Comparison of ENCODE assay signal across 9 mouse cellular contexts in the genomic region with DNA sequence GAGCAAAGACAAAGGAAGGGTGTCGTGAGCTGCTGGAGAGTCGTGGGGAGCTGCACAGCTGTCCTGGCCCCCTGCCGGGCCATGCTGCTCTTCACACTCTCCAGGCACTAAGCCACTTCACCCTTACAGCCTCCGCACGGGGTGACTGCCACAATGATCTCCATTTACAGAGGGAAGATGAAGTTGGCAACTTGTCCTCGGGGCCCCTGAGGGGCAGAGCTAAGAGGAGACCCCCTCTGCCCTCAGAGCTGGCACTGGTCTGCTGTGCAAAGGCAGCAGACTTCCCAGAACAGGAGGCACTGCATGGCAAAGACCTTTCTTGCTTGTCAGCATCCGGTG. TPM values are rescaled to one million over a fixed set of nuclear protein-coding genes. Genes with fewer than 3 reads are reported as not detected.
DNase-seq lines count a peak whose midpoint lies in the region; ATAC-seq and TF ChIP-seq lines count a peak whose summit lies in the region.
"Had no signal": no experiment of that assay in that cellular context is flagged by ENCODE, and none has a peak within 500 bp of the region (broad histone marks: within the 10 kb centered on the region; RNA-seq: fewer than 3 reads in every experiment).

No protein-coding gene starts in this region.

- TF ChIP-seq POLR2A in cortical plate, adult 2 months (IDR thresholded peaks at IDR 0.05; ENCODE audit: extremely low read depth, insufficient read depth, low read length) = no peak

- peak overlapping the region; percentile 39; the same call in 1 of the 2 replicates for H3K27ac ChIP-seq in kidney, postnatal 0 days
- peak overlapping the region; percentile 53; the same call in 1 of the 2 replicates for H3K27ac ChIP-seq in cortical plate, adult 2 months (ENCODE audit: insufficient read depth, low read length)
- peak overlapping the region; percentile 66 for H3K27ac ChIP-seq in heart, embryonic 15.5 days
- H3K27ac ChIP-seq in liver, embryonic 16.5 days (ENCODE audit: low read length) = no peak overlapping the region

- H3K9ac ChIP-seq in kidney, postnatal 0 days (ENCODE audit: low read depth, low read length) = 0 out of 2 replicates have a peak overlapping the region, but pooled peaks have one; percentile 3
- H3K9ac ChIP-seq in heart, embryonic 15.5 days = no peak overlapping the region
- no peak overlapping the region for H3K9ac ChIP-seq in liver, embryonic 16.5 days (ENCODE audit: low read depth, low read length)

- intact Hi-C loops in left cerebral cortex, postnatal 14 days (cut with DNase I) = no loop called here

- no peak overlapping the region for H3K4me2 ChIP-seq in kidney, postnatal 0 days (ENCODE audit: low read length)
- H3K4me2 ChIP-seq in heart, embryonic 15.5 days = peak overlapping the region; percentile 18; the same call in 1 of the 2 replicates
- H3K4me2 ChIP-seq in liver, embryonic 16.5 days (ENCODE audit: low read depth, low read length) = no peak overlapping the region

- no peak overlapping the region for H3K4me3 ChIP-seq in kidney, postnatal 0 days (replicated peaks; ENCODE audit: low read depth, low read length)
- no peak overlapping the region for H3K4me3 ChIP-seq in cortical plate, adult 2 months (ENCODE audit: insufficient read depth, low read length)
- H3K4me3 ChIP-seq in heart, embryonic 15.5 days = no peak overlapping the region
- no peak overlapping the region for H3K4me3 ChIP-seq in liver, embryonic 16.5 days (ENCODE audit: low read depth, low read length)

- H3K4me1 ChIP-seq in kidney, postnatal 0 days (replicated peaks; ENCODE audit: insufficient read depth, low read length) = peaks cover 8% of the 10 kb centered on the region
- H3K4me1 ChIP-seq in cortical plate, adult 2 months (ENCODE audit: control insufficient read depth, insufficient read depth, low read length) = peaks cover 1% of the 10 kb centered on the region; the same call in 1 of the 2 replicates
- H3K4me1 ChIP-seq in heart, embryonic 15.5 days (replicated peaks) = peaks cover 35% of the 10 kb centered on the region
- H3K4me1 ChIP-seq in liver, embryonic 16.5 days (ENCODE audit: control insufficient read depth, low read depth, low read length) = peaks cover 33% of the 10 kb centered on the region

- peak; percentile 69 for DNase-seq in kidney, postnatal 0 days (ENCODE audit: low spot score)
- no peak for DNase-seq in kidney, postnatal 14 days
- DNase-seq in spleen, adult 12 weeks (ENCODE audit: low spot score) = no peak
- DNase-seq in left cerebral cortex, postnatal 14 days (ENCODE audit: low spot score in 2 of 2) = no peak

- H3K36me3 ChIP-seq in kidney, postnatal 0 days (ENCODE audit: insufficient read depth, low read length) = 0 out of 2 replicates have a peak, but pooled peaks cover 4% of the 10 kb centered on the region
- peaks cover 8% of the 10 kb centered on the region; the same call in 1 of the 2 replicates for H3K36me3 ChIP-seq in heart, embryonic 15.5 days
- peaks cover 5% of the 10 kb centered on the region; the same call in 1 of the 2 replicates for H3K36me3 ChIP-seq in liver, embryonic 16.5 days (ENCODE audit: control insufficient read depth, insufficient read depth)
- H3K36me3 ChIP-seq: G1E had no signal

- peak; percentile 77; the same call in 1 of the 2 replicates for ATAC-seq in kidney, postnatal 0 days (replicated peaks; ENCODE audit: low FRiP score, low read depth)
- ATAC-seq in heart, embryonic 15.5 days (replicated peaks; ENCODE audit: insufficient number of reproducible peaks, insufficient read depth, low FRiP score, low read depth) = peak; percentile 68
- ATAC-seq in liver, embryonic 16.5 days (ENCODE audit: low read depth) = 0 out of 2 replicates have a peak, but pooled peaks have one; percentile 12
- no peak for ATAC-seq in granulocyte monocyte progenitor cell, adult 5-6 weeks (replicated peaks; ENCODE audit: poor library complexity, severe bottlenecking)

- H3K27me3 ChIP-seq in kidney, postnatal 0 days (ENCODE audit: insufficient read depth, low read length) = no peaks in the 10 kb centered on the region
- no peaks in the 10 kb centered on the region for H3K27me3 ChIP-seq in heart, embryonic 15.5 days
- H3K27me3 ChIP-seq in liver, embryonic 16.5 days (ENCODE audit: control insufficient read depth, insufficient read depth, low read depth, low read length) = no peaks in the 10 kb centered on the region

- TF ChIP-seq CTCF in kidney, postnatal 0 days (IDR thresholded peaks at IDR 0.05; ENCODE audit: low read depth) = peak; percentile 38; the same call in 1 of the 2 replicates
- no peak for TF ChIP-seq CTCF in cortical plate, adult 2 months (IDR thresholded peaks at IDR 0.05; ENCODE audit: extremely low read depth, insufficient read depth, low read length)

- 35% methylated on average over 7 of the region's 7 CpGs for WGBS in kidney, postnatal 0 days
- 23% methylated on average over 7 of the region's 7 CpGs for WGBS in heart, embryonic 15.5 days
- 57% methylated on average over 7 of the region's 7 CpGs for WGBS in liver, embryonic 16.5 days (ENCODE audit: insufficient replicate concordance)

- H3K9me3 ChIP-seq in kidney, postnatal 0 days (replicated peaks; ENCODE audit: low read length) = no peaks in the 10 kb centered on the region
- no peaks in the 10 kb centered on the region for H3K9me3 ChIP-seq in heart, embryonic 15.5 days (replicated peaks)
- H3K9me3 ChIP-seq in liver, embryonic 16.5 days (replicated peaks; ENCODE audit: control insufficient read depth, low read length) = no peaks in the 10 kb centered on the region

RNA-seq across cellular contexts. Expression of a gene that starts 20.1 kb away (rescaled TPM):
- polyA plus RNA-seq in kidney, postnatal 0 days (2015; fragmentation: Nextera tagmentation; extraction: Ambion mirVana) = 6.6 and 7.3 TPM in 2 replicates
- 42.9 and 43.1 TPM in 2 replicates for polyA plus RNA-seq in cortical plate, adult 2 months (2012; rRNA removed)
- polyA plus RNA-seq in heart, embryonic 15.5 days (2015; fragmentation: Nextera tagmentation; extraction: Ambion mirVana) = 10.2 and 12.0 TPM in 2 replicates
- 6.7 and 7.4 TPM in 2 replicates for polyA plus RNA-seq in liver, embryonic 16.5 days (2015; fragmentation: Nextera tagmentation; extraction: Ambion mirVana)
- 4.4 and 4.6 TPM in 2 replicates for total RNA-seq in granulocyte monocyte progenitor cell, adult 5-6 weeks (2014; fragmentation: Nextera tagmentation)
- 4.4 and 9.3 TPM in 2 replicates for total RNA-seq in granulocyte monocyte progenitor cell, adult 5-6 weeks (2017)
- total RNA-seq in left cerebral cortex, postnatal 14 days (2021) = 10 to 100 TPM; 55.4 to 56.9 TPM
- polyA plus RNA-seq: G1E had no signal
